8 mouse cellular contexts compared by ENCODE assay signal in genomic region chr17:44738121-44738637, GRCm38 (mm10). TPM values are rescaled to one million over a fixed set of nuclear protein-coding genes. Genes with fewer than 3 reads are reported as not detected.
DNase-seq lines count a peak whose midpoint lies in the region; ATAC-seq and TF ChIP-seq lines count a peak whose summit lies in the region.

No protein-coding gene starts in this region.

- no peak overlapping the region for H3K27ac ChIP-seq in embryonic facial prominence, embryonic 10.5 days (replicated peaks)
- H3K27ac ChIP-seq in heart, postnatal 0 days (ENCODE audit: low read depth), result no peak overlapping the region
- no peak overlapping the region for H3K27ac ChIP-seq in midbrain, embryonic 13.5 days

- no peak overlapping the region for H3K9ac ChIP-seq in heart, postnatal 0 days (replicated peaks; ENCODE audit: low read depth, low read length)
- H3K9ac ChIP-seq in midbrain, embryonic 13.5 days (replicated peaks), result no peak overlapping the region

- ATAC-seq in heart, postnatal 0 days (ENCODE audit: insufficient read depth, low read depth), result no peak
- ATAC-seq in midbrain, embryonic 13.5 days, result no peak

- peaks cover 80% of the 10 kb centered on the region for H3K27me3 ChIP-seq in embryonic facial prominence, embryonic 10.5 days (replicated peaks; ENCODE audit: low read depth, poor library complexity, severe bottlenecking)
- H3K27me3 ChIP-seq in heart, postnatal 0 days (ENCODE audit: control insufficient read depth, insufficient read depth, low read length), result peaks cover 66% of the 10 kb centered on the region
- H3K27me3 ChIP-seq in midbrain, embryonic 13.5 days, result peaks cover 74% of the 10 kb centered on the region

- TF ChIP-seq CTCF in heart, postnatal 0 days (IDR thresholded peaks at IDR 0.05; ENCODE audit: low read depth), result no peak

- intact Hi-C loops in left cerebral cortex, postnatal 36 days (cut with DNase I), result loop anchor here (5.0 to 10.0 kb wide), 5 partner anchors 121 to 637 kb away; no protein-coding TSS in a partner anchor
- intact Hi-C loops in left cerebral cortex, postnatal 10 days (cut with DNase I), result loop anchor here (5.0 to 10.0 kb wide), 4 partner anchors 281 to 634 kb away; no protein-coding TSS in a partner anchor

- H3K4me3 ChIP-seq in embryonic facial prominence, embryonic 10.5 days, result peak overlapping the region; percentile 47
- H3K4me3 ChIP-seq in heart, postnatal 0 days (ENCODE audit: low read depth, low read length), result peak overlapping the region; percentile 11
- H3K4me3 ChIP-seq in midbrain, embryonic 13.5 days (replicated peaks), result 0 out of 2 replicates have a peak overlapping the region, but pooled peaks have one; percentile 1

- H3K36me3 ChIP-seq in embryonic facial prominence, embryonic 10.5 days (replicated peaks), result no peaks in the 10 kb centered on the region
- H3K36me3 ChIP-seq in heart, postnatal 0 days (replicated peaks; ENCODE audit: control insufficient read depth, insufficient read depth, low read length), result no peaks in the 10 kb centered on the region
- H3K36me3 ChIP-seq in midbrain, embryonic 13.5 days, result no peaks in the 10 kb centered on the region

- WGBS in embryonic facial prominence, embryonic 10.5 days, result under 1% methylated on average over 21 of the region's 22 CpGs
- 3% methylated on average over 19 of the region's 22 CpGs for WGBS in heart, postnatal 0 days
- WGBS in midbrain, embryonic 13.5 days, result 2% methylated on average over 18 of the region's 22 CpGs

- no peaks in the 10 kb centered on the region for H3K9me3 ChIP-seq in embryonic facial prominence, embryonic 10.5 days
- no peaks in the 10 kb centered on the region for H3K9me3 ChIP-seq in heart, postnatal 0 days (replicated peaks; ENCODE audit: control insufficient read depth, low read length)
- no peaks in the 10 kb centered on the region for H3K9me3 ChIP-seq in midbrain, embryonic 13.5 days

- H3K4me2 ChIP-seq in heart, postnatal 0 days (ENCODE audit: low read depth, low read length), result peak overlapping the region; percentile 35; the same call in 1 of the 2 replicates
- H3K4me2 ChIP-seq in midbrain, embryonic 13.5 days (replicated peaks), result peak overlapping the region; percentile 29

- DNase-seq in left cerebral cortex, postnatal 36 days (ENCODE audit: low spot score in 2 of 2), result peak; percentile 27 to 28
- DNase-seq in left cerebral cortex, postnatal 10 days (ENCODE audit: extremely low spot score in 1 of 2, low spot score in 2 of 2), result no peak
- DNase-seq in embryonic facial prominence, embryonic 10.5 days (ENCODE audit: low spot score), result peak; percentile 41
- no peak for DNase-seq in heart, postnatal 0 days (ENCODE audit: low spot score)
- DNase-seq in cerebellum, adult 9-11 months, result no peak
- no peak for DNase-seq in kidney, postnatal 36 days
- DNase-seq in c-Kit-positive CD71-positive TER-119-positive erythroid progenitor cells, embryonic 14.5 days (ENCODE audit: low spot score), result no peak

- H3K4me1 ChIP-seq in embryonic facial prominence, embryonic 10.5 days, result peaks cover 47% of the 10 kb centered on the region
- peaks cover 11% of the 10 kb centered on the region; the same call in 1 of the 2 replicates for H3K4me1 ChIP-seq in heart, postnatal 0 days (ENCODE audit: control insufficient read depth, insufficient read depth)
- peaks cover 39% of the 10 kb centered on the region for H3K4me1 ChIP-seq in midbrain, embryonic 13.5 days (replicated peaks)

- TF ChIP-seq EP300 in heart, postnatal 0 days (IDR thresholded peaks at IDR 0.05; ENCODE audit: low read depth), result no peak

RNA-seq across cellular contexts. Expression of gene Supt3, which starts 38.8 kb away (rescaled TPM):
- 10 to 100 TPM; 12.9 to 13.7 TPM for total RNA-seq in left cerebral cortex, postnatal 36 days (2021)
- 10 to 100 TPM; 16.1 to 16.3 TPM for total RNA-seq in left cerebral cortex, postnatal 10 days (2021)
- polyA plus RNA-seq in embryonic facial prominence, embryonic 10.5 days (2016; fragmentation: Nextera tagmentation; extraction: Ambion mirVana), result 24.6 and 27.5 TPM in 2 replicates
- 4.3 and 7.2 TPM in 2 replicates for total RNA-seq in heart, postnatal 0 days (2014; rRNA removed; ENCODE audit: low replicate concordance)
- 19.5 and 20.0 TPM in 2 replicates for polyA plus RNA-seq in heart, postnatal 0 days (2015; fragmentation: Nextera tagmentation; extraction: Ambion mirVana)
- 19.0 and 20.0 TPM in 2 replicates for polyA plus RNA-seq in midbrain, embryonic 13.5 days (2015; fragmentation: Nextera tagmentation; extraction: Ambion mirVana)

Comparison
In these comparisons a context has a peak if more than half of its experiments do, and no peak if none do; other contexts are left out.
1. DNase-seq: peak in left cerebral cortex, postnatal 36 days (2 of 2) and embryonic facial prominence, embryonic 10.5 days (single experiment); none in left cerebral cortex, postnatal 10 days (0 of 2), heart, postnatal 0 days (single experiment), cerebellum, adult 9-11 months (single experiment), kidney, postnatal 36 days (0 of 2) and c-Kit-positive CD71-positive TER-119-positive erythroid progenitor cells, embryonic 14.5 days (single experiment).
2. Peak in every context shown above with its lines, with median percentiles within 50 percentile points of each other: H3K4me3 ChIP-seq.